Mouse (Mus musculus) myocyte (in vitro differentiated cells): ENCODE data around the gene Riok2. TPM values are rescaled to one million over a fixed set of nuclear protein-coding genes. Genes with fewer than 3 reads are reported as not detected.

ENCODE experiments used
- H3K27me3 ChIP-seq: one replicate; pipeline ENCODE4 v1.6.1; 2011; ENCODE audit not compliant: control insufficient read depth, insufficient read depth, insufficient read length
- H3K36me3 ChIP-seq: one replicate; pipeline ENCODE4 v1.6.1; 2011; ENCODE audit not compliant: control insufficient read depth, insufficient read depth
- H3K4me2 ChIP-seq: one replicate; pipeline ENCODE4 v1.6.1; 2011; ENCODE audit warnings: low read depth, control low read depth
- H3K4me3 ChIP-seq: one replicate; pipeline ENCODE4 v1.5.1; 2011; ENCODE audit warnings: mild to moderate bottlenecking, control low read depth, moderate library complexity
- H3K79me2 ChIP-seq: one replicate; pipeline ENCODE4 v1.6.1; 2011; ENCODE audit not compliant: control insufficient read depth, insufficient read depth
- H3ac ChIP-seq: one replicate; pipeline ENCODE4 v1.6.1; 2011; ENCODE audit not compliant: control insufficient read depth, insufficient read length
- CEBPB ChIP-seq: IDR thresholded peaks from 2 replicates; pipeline ENCODE4 v1.6.1; 2011; ENCODE audit warnings: mild to moderate bottlenecking, moderate library complexity; ENCODE audit not compliant: poor library complexity, insufficient read depth, severe bottlenecking
- E2F4 ChIP-seq: IDR thresholded peaks from one replicate; pipeline ENCODE4 v1.6.1; 2011; ENCODE audit warnings: mild to moderate bottlenecking, control low read depth, moderate library complexity; ENCODE audit not compliant: insufficient read depth
- MAX ChIP-seq: IDR thresholded peaks from one replicate; pipeline ENCODE4 v1.6.1; 2011; ENCODE audit warnings: low read depth, mild to moderate bottlenecking, control low read depth
- MYOD1 ChIP-seq, 3 experiments: IDR thresholded peaks; one replicate each; pipeline ENCODE4 v1.6.1; 2011; ENCODE audit warnings: control low read depth in 2 of 3, low read depth in 2 of 3, mild to moderate bottlenecking in 2 of 3, moderate library complexity in 1 of 3; ENCODE audit not compliant: insufficient read length in 2 of 3, control insufficient read depth in 1 of 3
- MYOG ChIP-seq, 3 experiments: IDR thresholded peaks; one replicate each; pipeline ENCODE4 v1.6.1; 2011; ENCODE audit warnings: control low read depth in 2 of 3, low read depth in 2 of 3, mild to moderate bottlenecking in 2 of 3; ENCODE audit not compliant: insufficient read length in 2 of 3, control insufficient read depth in 1 of 3, insufficient read depth in 1 of 3
- POLR2A ChIP-seq: IDR thresholded peaks from one replicate; pipeline ENCODE4 v1.6.1; 2011; ENCODE audit warnings: low read depth, mild to moderate bottlenecking, control low read depth, moderate library complexity; ENCODE audit not compliant: insufficient read length
- POLR2AphosphoS2 ChIP-seq: IDR thresholded peaks from one replicate; pipeline ENCODE4 v1.6.1; 2011; ENCODE audit warnings: low read depth, control low read depth; ENCODE audit not compliant: insufficient read length
- REST ChIP-seq: IDR thresholded peaks from one replicate; pipeline ENCODE4 v1.6.1; 2011; ENCODE audit warnings: mild to moderate bottlenecking, control low read depth, moderate library complexity; ENCODE audit not compliant: insufficient read depth, insufficient read length
- SRF ChIP-seq: IDR thresholded peaks from one replicate; pipeline ENCODE4 v1.6.1; 2011; ENCODE audit warnings: low read depth; ENCODE audit not compliant: control insufficient read depth, insufficient read length
- TCF12 ChIP-seq: IDR thresholded peaks from one replicate; pipeline ENCODE4 v1.6.1; 2011; ENCODE audit warnings: mild to moderate bottlenecking, control low read depth; ENCODE audit not compliant: poor library complexity, insufficient read depth, severe bottlenecking
- TCF3 ChIP-seq: IDR thresholded peaks from one replicate; pipeline ENCODE4 v1.6.1; 2011; ENCODE audit warnings: low read depth, control low read depth; ENCODE audit not compliant: insufficient read length
- USF1 ChIP-seq: IDR thresholded peaks from one replicate; pipeline ENCODE4 v1.6.1; 2011; ENCODE audit warnings: low read depth, mild to moderate bottlenecking, control low read depth, moderate library complexity
- polyA plus RNA-seq: library from polyadenylated mRNA; unstranded; fragments of >200 nt; fragmentation: generic; extraction: Trizol; gene quantifications from one replicate; pipeline ENCODE4 v1.2.1, GENCODE M21; 2012; ENCODE audit warnings: missing spikeins

Riok2 gene
- polyA plus RNA-seq, 1 experiment, result 13.3 TPM

DNA sequence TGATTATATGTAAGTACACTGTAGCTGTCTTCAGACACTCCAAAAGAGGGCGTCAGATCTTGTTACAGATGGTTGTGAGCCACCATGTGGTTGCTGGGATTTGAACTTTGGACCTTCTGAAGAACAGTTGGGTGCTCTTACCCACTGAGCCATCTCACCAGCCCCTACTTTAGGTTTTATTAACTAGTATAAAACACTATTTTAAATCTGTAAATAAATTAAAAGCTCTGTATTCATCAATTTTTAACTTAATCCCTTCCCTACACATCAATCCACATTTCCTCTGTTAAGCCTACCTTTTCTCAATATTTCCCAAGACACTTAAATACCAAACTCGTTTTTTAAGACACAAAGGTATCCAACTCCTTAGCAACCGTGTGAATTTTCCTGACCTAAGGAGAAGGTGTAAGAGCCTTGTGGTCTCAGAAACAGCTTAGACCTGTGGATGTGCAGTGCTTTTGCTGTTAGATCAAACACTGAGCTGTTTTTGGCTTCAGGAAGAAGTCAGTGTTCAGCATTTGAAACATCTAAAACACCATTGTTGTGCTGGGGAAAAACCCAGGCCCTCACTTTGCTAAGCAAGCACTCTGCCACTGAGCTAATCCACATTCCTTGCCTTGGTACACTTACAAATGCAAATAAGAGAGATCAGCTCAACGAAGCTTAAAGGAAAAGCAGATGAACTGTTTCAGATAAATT lies 50.6 kb downstream of the Riok2 start:
- TF ChIP-seq MYOG (IDR thresholded peaks at IDR 0.05; ENCODE audit: control insufficient read depth in 1 of 3, insufficient read depth in 1 of 3, insufficient read length in 2 of 3, low read depth in 2 of 3) (no peak), MYOD1 (IDR thresholded peaks at IDR 0.05; ENCODE audit: control insufficient read depth in 1 of 3, insufficient read length in 2 of 3, low read depth in 2 of 3) (no peak), TCF3 (no peak), CEBPB (no peak), POLR2AphosphoS2 (no peak), REST (no peak), USF1 (no peak), TCF12 (no peak), E2F4 (no peak), POLR2A (no peak), MAX (no peak), SRF (no peak)
- no peaks in the 10 kb centered on the region for H3K27me3 ChIP-seq
- no peak overlapping the region for H3K4me2 ChIP-seq

DNA sequence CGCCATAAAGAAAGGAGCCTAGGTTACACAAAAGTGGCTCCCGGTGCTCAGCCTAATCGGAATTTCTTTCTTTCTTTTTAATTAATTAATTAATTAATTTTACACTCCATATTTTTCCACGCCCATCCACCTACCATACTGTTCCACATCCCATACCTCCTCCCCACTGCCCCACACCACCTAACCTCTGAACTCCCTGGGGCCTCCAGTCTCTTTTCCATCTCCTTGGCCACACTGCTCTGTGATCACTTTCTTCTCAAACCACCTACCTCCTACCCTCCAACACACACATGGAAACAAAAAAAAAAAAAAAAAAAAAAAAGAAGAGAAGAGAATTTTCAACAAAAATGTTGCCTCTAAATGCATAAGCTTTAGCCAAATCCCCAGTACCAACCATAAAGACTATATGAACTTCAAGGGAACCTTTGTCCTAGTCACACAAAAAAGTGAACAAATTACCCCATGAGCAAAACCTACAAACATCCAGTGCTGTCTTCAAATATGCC lies 51.3 kb downstream of the Riok2 start:
- Histone ChIP-seq H3K79me2 (no peaks in the 10 kb centered on the region), H3K4me3 (no peak overlapping the region), H3K36me3 (no peaks in the 10 kb centered on the region), H3K4me2 (no peak overlapping the region), H3ac (no peak overlapping the region), H3K27me3 (no peaks in the 10 kb centered on the region)
- TF ChIP-seq POLR2AphosphoS2, result no peak

More for the DNA sequence above, 50.6 kb downstream of the Riok2 start:
- H3K79me2 ChIP-seq, result no peaks in the 10 kb centered on the region
- no peak overlapping the region for H3ac ChIP-seq
- H3K36me3 ChIP-seq, result no peaks in the 10 kb centered on the region
- H3K4me3 ChIP-seq, result no peak overlapping the region

DNA sequence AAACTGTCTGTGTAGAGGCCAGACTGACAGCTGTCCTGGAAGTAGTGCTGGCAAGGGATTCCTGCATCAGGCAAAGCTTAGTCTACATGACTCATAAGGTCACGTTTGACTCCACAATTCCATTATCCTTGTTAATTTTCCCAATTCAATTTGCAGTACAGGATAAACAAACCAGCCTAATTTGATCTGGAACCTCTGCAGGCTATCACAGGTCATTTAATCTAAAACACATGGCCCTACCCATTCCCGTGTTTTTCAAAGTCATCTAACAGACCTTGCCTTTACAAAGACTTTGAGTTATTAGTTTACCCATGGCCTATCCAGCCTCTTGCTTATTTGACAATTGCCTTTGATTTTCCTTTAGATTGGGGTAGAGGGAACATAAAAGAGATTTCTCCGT lies 51.8 kb downstream of the Riok2 start:
- Histone ChIP-seq H3K4me2 (no peak overlapping the region), H3K79me2 (no peaks in the 10 kb centered on the region), H3K4me3 (no peak overlapping the region), H3ac (no peak overlapping the region), H3K27me3 (no peaks in the 10 kb centered on the region), H3K36me3 (no peaks in the 10 kb centered on the region)
- TF ChIP-seq MYOD1 (IDR thresholded peaks at IDR 0.05; ENCODE audit: control insufficient read depth in 1 of 3, insufficient read length in 2 of 3, low read depth in 2 of 3), result peak in 1 of 3 experiments; percentile 16
- no peak for TF ChIP-seq CEBPB

DNA sequence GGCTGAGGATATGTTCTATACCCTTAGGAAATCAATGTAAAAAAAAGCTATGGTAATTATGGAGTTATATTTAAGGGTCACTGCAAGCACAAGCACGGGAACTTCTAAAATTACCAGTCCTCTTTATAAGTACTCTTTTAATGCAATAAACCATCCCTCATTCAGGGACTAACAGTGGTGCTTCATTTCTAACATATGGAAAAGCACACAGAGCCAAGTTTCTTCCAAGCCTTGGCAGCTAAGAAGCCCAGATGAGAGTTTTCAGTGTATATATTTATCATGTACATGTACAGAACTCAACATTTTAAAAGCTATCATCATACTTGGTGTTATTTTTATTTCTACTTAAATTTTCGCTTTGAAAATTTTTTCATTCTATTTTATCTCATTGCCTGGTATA lies 54.8 kb downstream of the Riok2 start:
- TF ChIP-seq TCF12 (no peak), E2F4 (no peak), SRF (no peak), TCF3 (no peak), MYOD1 (IDR thresholded peaks at IDR 0.05; ENCODE audit: control insufficient read depth in 1 of 3, insufficient read length in 2 of 3, low read depth in 2 of 3) (no peak), REST (no peak), POLR2A (no peak), MAX (no peak), MYOG (IDR thresholded peaks at IDR 0.05; ENCODE audit: control insufficient read depth in 1 of 3, insufficient read depth in 1 of 3, insufficient read length in 2 of 3, low read depth in 2 of 3) (no peak), USF1 (no peak), CEBPB (no peak), POLR2AphosphoS2 (no peak)
- Histone ChIP-seq H3K36me3 (no peaks in the 10 kb centered on the region), H3K79me2 (no peaks in the 10 kb centered on the region), H3K4me2 (no peak overlapping the region), H3K27me3 (no peaks in the 10 kb centered on the region), H3ac (no peak overlapping the region), H3K4me3 (no peak overlapping the region)

DNA sequence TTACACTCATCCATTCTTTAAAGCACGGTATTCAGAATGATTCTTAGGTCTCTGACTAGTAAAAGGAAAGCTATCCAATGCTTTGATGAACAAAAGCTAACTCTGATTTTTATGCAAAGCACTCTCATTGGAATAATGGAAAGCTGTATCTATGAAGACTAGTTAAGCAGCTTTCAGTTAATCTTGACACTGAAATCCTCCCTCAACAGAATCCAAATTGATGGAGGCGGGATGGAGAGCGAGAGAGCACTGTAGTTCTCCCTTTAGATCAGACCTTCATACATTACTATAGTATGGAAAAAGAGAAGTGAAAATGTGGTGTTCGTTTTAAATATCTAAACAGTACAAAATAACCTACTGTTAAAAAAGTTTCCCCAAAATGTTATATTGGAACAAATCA lies 59.6 kb downstream of the Riok2 start:
- Histone ChIP-seq H3K27me3 (no peaks in the 10 kb centered on the region), H3K79me2 (no peaks in the 10 kb centered on the region), H3ac (no peak overlapping the region), H3K4me2 (no peak overlapping the region), H3K4me3 (no peak overlapping the region), H3K36me3 (no peaks in the 10 kb centered on the region)
- TF ChIP-seq SRF, result no peak
- no peak for TF ChIP-seq TCF12
- no peak for TF ChIP-seq CEBPB
- TF ChIP-seq TCF3, result no peak
- TF ChIP-seq REST, result no peak
- TF ChIP-seq POLR2AphosphoS2, result no peak
- TF ChIP-seq MYOD1 (IDR thresholded peaks at IDR 0.05; ENCODE audit: control insufficient read depth in 1 of 3, insufficient read length in 2 of 3, low read depth in 2 of 3), result no peak
